Mouse (Mus musculus): ENCODE measurements around the gene Sertad3.

Gene Sertad3

DNA sequence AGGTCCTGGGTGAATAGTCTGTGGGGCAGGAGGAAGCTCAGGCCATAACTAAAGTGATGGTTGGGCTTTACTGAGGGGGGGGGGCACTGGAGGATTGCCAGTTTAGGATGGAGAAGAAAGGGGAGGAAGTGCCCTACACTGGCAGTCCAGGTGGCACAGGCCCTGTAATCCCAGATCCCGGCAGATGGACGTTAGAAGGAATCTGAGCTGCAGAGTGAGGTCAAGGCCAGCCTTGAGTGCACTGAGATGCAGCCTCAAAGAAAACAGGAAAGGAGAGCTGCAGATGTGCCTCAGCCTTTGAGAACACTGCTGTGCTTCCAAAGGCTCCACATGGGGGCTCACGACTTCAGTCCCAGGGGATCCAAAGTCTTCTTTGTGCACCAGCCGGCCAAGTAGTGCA lies 5.9 kb upstream of the Sertad3 start:
- DNase-seq (ENCODE audit: low spot score), result no peak

- no peak for DNase-seq (ENCODE audit: low spot score)
These were observed 2.0 kb upstream of the Sertad3 start for GRCm38 (mm10) chr7:27471390-27472120.

DNA sequence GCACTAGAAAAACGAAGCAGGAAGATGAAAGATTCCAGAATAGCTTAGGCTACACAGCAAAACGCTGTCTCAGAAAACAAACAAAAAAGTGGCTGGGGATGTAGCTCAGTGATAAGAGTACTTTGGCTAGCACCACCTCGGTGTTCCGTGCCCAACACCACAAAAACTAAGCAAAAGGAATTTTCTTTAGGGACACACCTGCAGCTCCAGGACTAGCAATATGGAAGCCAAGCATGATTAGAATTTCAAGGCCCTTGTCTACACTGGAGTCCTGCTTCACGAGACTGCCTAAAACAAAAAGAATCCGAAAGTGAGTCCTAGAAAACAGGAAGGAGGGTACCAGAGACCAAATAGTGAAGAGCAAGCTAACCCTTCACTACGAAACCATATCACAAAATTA lies 972 bp upstream of the Sertad3 start:
- DNase-seq (ENCODE audit: low spot score), result no peak

- no peak for DNase-seq (ENCODE audit: low spot score)
These were observed 394 bp downstream of the Sertad3 start for GRCm38 (mm10) chr7:27473835-27474489.

GRCm38 (mm10) chr7:27474490-27474954 lies 954 bp downstream of the Sertad3 start:
- DNase-seq (ENCODE audit: low spot score), result peak; percentile 99

- no peak for DNase-seq (ENCODE audit: low spot score)
These were observed 2.0 kb downstream of the Sertad3 start for GRCm38 (mm10) chr7:27475596-27475995.

GRCm38 (mm10) chr7:27476098-27476635 lies 2.6 kb downstream of the Sertad3 start:
- no peak for DNase-seq (ENCODE audit: low spot score)

DNA sequence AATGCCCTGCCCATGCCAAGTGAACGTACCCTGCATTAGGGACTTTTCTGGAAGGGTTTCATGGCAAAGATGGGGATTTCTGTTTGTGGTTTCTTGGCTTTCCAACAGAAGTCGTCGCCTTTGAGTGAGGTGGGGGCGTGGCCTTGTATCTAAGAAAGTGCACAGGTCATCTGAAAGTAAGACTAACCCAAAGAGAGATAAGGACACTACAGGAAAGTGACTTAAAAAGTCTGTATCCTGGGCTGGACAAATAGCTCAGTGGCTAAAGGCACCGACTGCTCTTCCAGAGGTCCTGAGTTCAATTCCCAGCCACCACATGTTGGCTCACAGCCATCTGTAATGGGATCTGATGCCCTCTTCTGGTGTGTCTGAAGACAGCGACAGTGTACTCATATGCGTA lies 5.0 kb downstream of the Sertad3 start:
- no peak for DNase-seq (ENCODE audit: low spot score)

DNA sequence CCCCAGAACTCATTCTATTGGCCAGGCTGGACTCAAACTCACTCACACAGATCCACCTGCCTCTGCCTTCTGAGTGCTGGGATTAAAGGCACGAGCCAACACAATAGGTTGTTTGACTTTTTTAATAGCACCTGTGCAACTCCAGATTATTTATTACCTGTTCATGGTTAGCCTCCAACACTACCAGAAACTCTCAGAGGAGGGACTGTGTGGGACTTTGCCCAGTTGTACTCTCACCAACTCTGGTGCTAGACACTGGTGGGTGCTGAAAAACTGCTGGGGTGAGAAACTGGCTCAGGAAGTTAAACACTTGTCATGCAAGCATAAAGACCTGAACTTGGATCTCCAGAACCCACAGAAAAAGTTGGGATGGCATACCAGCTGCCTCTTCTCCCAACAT lies 6.2 kb downstream of the Sertad3 start:
- no peak for DNase-seq (ENCODE audit: low spot score)

- DNase-seq (ENCODE audit: low spot score), result no peak
These were observed 6.9 kb downstream of the Sertad3 start for GRCm38 (mm10) chr7:27480506-27480905.

DNA sequence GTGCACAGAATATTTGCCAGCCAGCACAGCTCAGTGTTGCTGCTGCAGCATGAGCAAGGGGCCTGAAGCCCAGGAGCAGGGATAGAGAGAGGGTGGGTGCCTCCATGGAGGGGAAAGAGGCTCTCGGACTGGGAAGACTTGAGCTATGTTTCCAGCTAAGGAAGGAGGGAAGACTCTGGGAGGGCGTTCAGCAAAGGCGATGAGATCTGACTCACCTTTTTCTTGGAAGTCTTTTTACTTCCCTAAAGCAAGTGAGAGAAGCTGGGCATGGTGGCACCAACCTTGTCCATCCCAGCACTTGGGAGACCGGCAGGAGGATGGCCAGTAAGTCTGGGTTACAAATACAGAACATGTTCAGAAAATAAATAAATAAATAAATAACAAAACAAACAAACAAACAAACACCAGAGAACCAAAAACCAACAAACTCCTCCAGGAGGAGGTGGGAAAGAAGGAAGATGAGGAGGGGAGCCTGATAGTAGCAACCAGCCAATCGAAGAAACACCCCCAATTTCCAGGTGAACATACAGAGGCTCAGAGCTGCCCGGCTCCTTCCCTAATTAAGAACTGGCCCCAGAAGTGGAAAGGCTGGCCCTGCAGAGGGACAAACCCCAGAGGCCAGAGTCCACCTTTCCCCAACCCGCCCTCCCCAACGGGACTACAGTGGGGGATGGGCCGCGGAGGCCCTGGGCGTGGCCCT lies 7.5 kb downstream of the Sertad3 start:
- DNase-seq (ENCODE audit: low spot score), result no peak

DNA sequence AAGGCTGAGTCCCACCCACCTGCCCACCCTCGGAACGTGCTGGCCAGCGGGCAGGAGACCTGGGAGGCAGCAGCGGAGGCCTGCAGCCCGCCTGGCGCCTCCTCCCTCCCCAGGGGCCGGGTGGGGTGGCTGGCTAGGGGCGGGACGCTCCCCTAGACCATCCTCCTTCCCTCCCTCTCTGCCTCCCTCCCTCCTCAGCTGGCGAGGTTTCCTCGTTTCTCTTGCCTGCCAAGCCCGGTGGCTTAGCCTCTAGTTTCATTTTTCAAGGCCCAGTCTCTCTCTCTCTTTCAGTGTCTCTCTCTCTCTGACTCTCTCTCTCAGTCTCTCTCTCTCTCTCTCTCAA lies 8.0 kb downstream of the Sertad3 start:
- peak; percentile 96 for DNase-seq (ENCODE audit: low spot score)

- DNase-seq (ENCODE audit: low spot score), result no peak
These were observed 10.3 kb downstream of the Sertad3 start for GRCm38 (mm10) chr7:27483860-27484259.

GRCm38 (mm10) chr7:27486102-27486769 lies 12.7 kb downstream of the Sertad3 start:
- no peak for DNase-seq (ENCODE audit: low spot score)

DNA sequence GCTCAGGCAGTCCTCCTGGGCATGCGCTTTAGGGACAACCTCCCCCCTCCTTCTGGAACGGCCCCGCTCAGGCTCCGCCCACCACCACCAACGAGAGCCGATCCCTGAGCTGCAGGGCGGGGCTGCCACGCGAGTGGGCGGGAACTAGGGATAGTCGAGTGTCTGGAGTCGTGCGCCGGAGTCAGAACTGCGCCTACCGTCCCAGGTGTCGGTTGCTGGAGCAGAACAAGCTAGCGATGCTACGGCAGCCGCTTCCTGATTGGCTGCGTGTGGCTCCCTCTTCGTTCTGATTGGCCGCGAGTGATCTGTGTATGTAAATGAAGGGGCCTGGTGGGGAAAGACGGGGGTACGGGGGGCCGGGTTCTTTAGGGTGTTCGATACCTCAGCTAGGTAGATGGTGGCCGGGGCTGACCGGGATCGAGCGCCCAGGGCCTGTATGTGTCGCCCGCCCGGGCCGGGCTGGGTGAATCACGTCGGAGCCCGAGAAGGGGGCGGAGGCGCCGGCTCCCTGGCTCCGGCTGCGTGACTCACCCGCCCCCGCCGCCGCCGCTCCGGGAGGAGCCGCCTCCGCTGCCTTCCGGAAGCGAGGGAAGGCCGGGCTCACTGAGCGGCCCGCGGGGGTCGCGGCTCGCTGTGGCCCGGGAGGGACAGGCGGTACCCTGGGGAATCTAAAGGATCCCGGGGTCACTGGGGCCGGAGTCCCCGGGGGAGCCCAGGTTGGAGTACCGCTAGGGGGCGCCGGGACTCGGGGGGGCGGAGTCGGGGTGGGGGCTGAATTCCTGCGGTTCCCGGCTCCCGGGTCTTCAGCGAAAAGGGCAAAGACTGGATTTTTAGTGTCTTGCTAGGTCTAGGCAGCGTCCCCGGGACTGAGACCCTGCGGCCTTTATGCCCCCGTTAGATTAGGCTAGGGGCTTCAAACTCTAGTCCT lies 13.5 kb downstream of the Sertad3 start, which contains the start of gene Sertad1:
TSS of gene Sertad1 (plus strand) at position 141 of the 928 bp plus-strand sequence.
- DNase-seq (ENCODE audit: low spot score), result peak; percentile 100

GRCm38 (mm10) chr7:27487740-27488268 lies 14.2 kb downstream of the Sertad3 start:
- DNase-seq (ENCODE audit: low spot score), result peak; percentile 57

GRCm38 (mm10) chr7:27489270-27489869 lies 15.8 kb downstream of the Sertad3 start:
- DNase-seq (ENCODE audit: low spot score), result no peak

- DNase-seq (ENCODE audit: low spot score), result no peak
These were observed 16.6 kb downstream of the Sertad3 start for GRCm38 (mm10) chr7:27490227-27490542.

GRCm38 (mm10) chr7:27490543-27491329 lies 17.2 kb downstream of the Sertad3 start:
- DNase-seq (ENCODE audit: low spot score), result peak; percentile 92

GRCm38 (mm10) chr7:27491856-27492255 lies 18.3 kb downstream of the Sertad3 start:
- DNase-seq (ENCODE audit: low spot score), result no peak
